Mouse (Mus musculus): ENCODE results near the gene Rnf141.

DNA sequence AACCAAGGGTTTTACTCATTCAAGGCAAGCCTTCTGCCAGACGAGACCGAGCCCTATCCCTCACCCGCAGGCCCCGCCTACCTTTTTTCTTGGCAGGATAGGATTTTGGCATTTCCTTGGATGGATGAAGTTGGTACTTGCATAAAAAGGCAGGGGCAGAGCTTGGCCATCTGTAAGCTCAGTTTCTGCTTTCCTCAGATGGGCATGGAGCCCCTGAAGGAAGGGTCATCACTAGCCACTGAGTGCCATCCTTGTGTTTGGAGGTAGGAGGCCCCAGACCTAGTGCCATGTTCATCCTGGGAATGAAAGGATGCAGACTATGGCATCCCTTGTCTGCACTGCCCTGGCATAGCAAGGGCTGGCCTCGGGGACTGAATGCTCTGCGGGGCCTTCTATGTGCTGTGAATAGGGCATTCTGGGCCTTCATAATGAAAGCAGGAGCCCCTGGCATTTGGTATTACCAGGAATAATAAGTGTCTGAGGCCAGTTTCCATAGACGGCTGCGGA is 64.6 kb downstream of the Rnf141 start:
- TF ChIP-seq POLR2A (IDR thresholded peaks at IDR 0.05; ENCODE audit: extremely low read depth, insufficient read depth, low read length): no peak
- TF ChIP-seq CTCF (IDR thresholded peaks at IDR 0.05; ENCODE audit: extremely low read depth, insufficient read depth, low read length): no peak

Measured in cortical plate, adult 2 months (tissue).